Mouse (Mus musculus) forebrain, postnatal 0 days (tissue): ENCODE data around the gene Kcnk6. TPM values are rescaled to one million over a fixed set of nuclear protein-coding genes. Genes with fewer than 3 reads are reported as not detected.
"Not testable (repeated sequence)": the region's sequence is repeated elsewhere in the genome, so short reads cannot be mapped to it uniquely, and the experiment has no call there.

ENCODE experiments used
- ATAC-seq: fragments of 200-750 bp; cut with Nextera tagmentation; 2 replicates; pipeline ENCODE4 v1.8.0; 2017; ENCODE audit warnings: mild to moderate bottlenecking, moderate library complexity
- DNase-seq: peaks from one replicate; pipeline ENCODE4 v3.0.0-alpha.2; 2015
- H3K27ac ChIP-seq: fragments of 300-500 bp; sonication (generic); 2 replicates; pipeline ENCODE4 v1.5.1; 2014; ENCODE audit warnings: low read depth, mild to moderate bottlenecking, antibody characterized with exemption, low read length, moderate library complexity, mixed read lengths
- H3K27me3 ChIP-seq: fragments of 300-500 bp; sonication (generic); 2 replicates; pipeline ENCODE4 v1.6.1; 2014; ENCODE audit warnings: mild to moderate bottlenecking, low read length, mixed read lengths; ENCODE audit not compliant: insufficient read depth
- H3K36me3 ChIP-seq: fragments of 300-500 bp; sonication (generic); 2 replicates; pipeline ENCODE4 v1.6.1; 2014; ENCODE audit warnings: mild to moderate bottlenecking, moderate library complexity; ENCODE audit not compliant: insufficient read depth
- H3K4me1 ChIP-seq: fragments of 300-500 bp; sonication (generic); 2 replicates; pipeline ENCODE4 v1.6.1; 2014; ENCODE audit warnings: antibody characterized with exemption; ENCODE audit not compliant: insufficient read depth
- H3K4me2 ChIP-seq: fragments of 300-500 bp; sonication (generic); 2 replicates; pipeline ENCODE4 v1.6.1; 2014; ENCODE audit warnings: low read depth, mild to moderate bottlenecking, moderate library complexity
- H3K4me3 ChIP-seq: fragments of 300-500 bp; sonication (generic); 2 replicates; pipeline ENCODE4 v1.5.1; 2014; ENCODE audit warnings: low read depth, low read length, mixed read lengths
- H3K9ac ChIP-seq: fragments of 300-500 bp; sonication (generic); 2 replicates; pipeline ENCODE4 v1.6.1; 2014; ENCODE audit warnings: mild to moderate bottlenecking
- H3K9me3 ChIP-seq: fragments of 300-500 bp; sonication (generic); 2 replicates; pipeline ENCODE4 v1.6.1; 2016; ENCODE audit warnings: low read length
- CTCF ChIP-seq: sonication (generic); IDR thresholded peaks from 2 replicates; pipeline ENCODE4 v1.5.1; 2016; ENCODE audit warnings: antibody characterized with exemption, control low read depth, low read depth
- WGBS: fragments of 180-500 bp; shearing (Covaris S2); extraction: QIAGEN DNeasy Blood & Tissue Kit; methylation state at CpG from one replicate; pipeline ENCODE4 v1.1.7; 2014; 5-methylcytosine and 5-hydroxymethylcytosine counted together
- polyA plus RNA-seq: library from polyadenylated mRNA; unstranded; fragments of >200 nt; fragmentation: Nextera tagmentation; extraction: Ambion mirVana; gene quantifications from 2 replicates; pipeline ENCODE4 v1.2.1, GENCODE M21; 2015
- total RNA-seq: library from RNA; depleted of rRNA; stranded (reverse); fragments of >200 nt; gene quantifications from 2 replicates; pipeline ENCODE4 v1.2.3, GENCODE M21; 2014

Gene Kcnk6
- total and polyA plus RNA-seq, 2 experiments from 2014 or later: 0.97 to 1.7 TPM

DNA sequence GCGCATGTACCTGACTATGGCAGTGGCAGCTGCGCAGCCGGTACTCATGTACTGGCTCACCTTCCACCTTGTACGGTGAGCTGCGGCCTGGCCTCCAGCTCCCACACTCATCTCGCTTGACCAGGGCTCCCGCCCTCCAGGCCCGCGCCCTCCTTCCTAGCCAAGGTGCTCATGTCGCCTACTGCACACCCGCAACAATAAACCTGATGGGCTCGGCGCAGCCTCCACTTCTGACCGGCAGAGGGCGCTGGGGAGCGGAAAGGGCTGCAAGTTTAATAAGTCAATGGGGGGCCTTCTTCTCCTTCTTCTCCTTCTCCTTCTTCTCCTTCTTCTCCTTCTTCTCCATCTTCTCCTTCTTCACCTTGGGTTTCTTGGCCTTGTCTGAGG, 15.0 kb upstream of the Kcnk6 start:
- DNase-seq (peak; percentile 77), ATAC-seq (peak; percentile 42; the same call in 1 of the 2 replicates)
- Histone ChIP-seq H3K27ac (no peak overlapping the region), H3K4me3 (no peak overlapping the region), H3K9me3 (no peaks in the 10 kb centered on the region), H3K4me2 (peak overlapping the region; percentile 22; the same call in 1 of the 2 replicates), H3K36me3 (peaks cover 14% of the 10 kb centered on the region; the same call in 1 of the 2 replicates), H3K4me1 (no peaks in the 10 kb centered on the region), H3K9ac (no peak overlapping the region), H3K27me3 (no peaks in the 10 kb centered on the region; the same call in 1 of the 2 replicates)
- peak; percentile 93 for TF ChIP-seq CTCF
- 26% methylated on average over 16 of the region's 16 CpGs for WGBS

DNA sequence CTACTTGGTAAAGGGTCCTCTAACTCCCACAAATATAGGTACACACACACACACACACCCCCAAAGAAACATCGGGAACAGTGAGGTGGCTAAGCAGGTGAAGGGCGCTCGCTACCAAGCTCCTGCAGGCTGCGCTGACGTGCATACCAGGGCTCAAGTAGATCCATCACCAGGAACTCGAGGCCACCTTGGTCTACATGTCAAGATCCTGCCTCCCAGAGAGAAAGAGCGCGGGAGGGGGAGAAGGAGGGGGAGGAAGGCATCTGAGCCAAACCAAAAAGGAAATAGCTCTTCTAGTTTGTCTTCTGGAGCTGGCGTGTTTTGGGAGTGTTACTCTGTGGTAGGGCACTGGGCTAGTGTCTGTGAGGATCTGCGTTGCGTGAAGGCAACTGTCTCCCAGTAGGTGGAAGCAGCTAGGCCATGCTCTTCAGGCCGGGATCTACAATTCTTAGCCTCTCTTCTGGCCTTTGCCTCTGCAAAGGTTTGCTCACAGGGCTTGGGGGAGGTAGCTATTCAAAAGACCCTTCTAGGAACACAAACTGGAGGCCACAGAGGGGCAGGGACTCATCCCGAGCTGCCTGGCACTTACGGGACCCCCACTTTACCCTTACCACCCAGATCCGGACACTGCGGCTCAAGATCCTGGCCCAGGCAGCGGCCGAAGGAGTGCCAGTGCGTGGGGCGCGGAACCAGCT, 14.5 kb upstream of the Kcnk6 start:
- no peak overlapping the region for H3K27ac ChIP-seq
- H3K4me3 ChIP-seq: no peak overlapping the region
- H3K27me3 ChIP-seq: no peaks in the 10 kb centered on the region; the same call in 1 of the 2 replicates
- no peak overlapping the region for H3K9ac ChIP-seq
- ATAC-seq (no peak), DNase-seq (no peak)
- TF ChIP-seq CTCF: no peak
- H3K4me2 ChIP-seq: no peak overlapping the region
- H3K36me3 ChIP-seq: peaks cover 14% of the 10 kb centered on the region; the same call in 1 of the 2 replicates
- WGBS: 85% methylated on average over 21 of the region's 21 CpGs
- no peaks in the 10 kb centered on the region for H3K9me3 ChIP-seq
- no peaks in the 10 kb centered on the region for H3K4me1 ChIP-seq

DNA sequence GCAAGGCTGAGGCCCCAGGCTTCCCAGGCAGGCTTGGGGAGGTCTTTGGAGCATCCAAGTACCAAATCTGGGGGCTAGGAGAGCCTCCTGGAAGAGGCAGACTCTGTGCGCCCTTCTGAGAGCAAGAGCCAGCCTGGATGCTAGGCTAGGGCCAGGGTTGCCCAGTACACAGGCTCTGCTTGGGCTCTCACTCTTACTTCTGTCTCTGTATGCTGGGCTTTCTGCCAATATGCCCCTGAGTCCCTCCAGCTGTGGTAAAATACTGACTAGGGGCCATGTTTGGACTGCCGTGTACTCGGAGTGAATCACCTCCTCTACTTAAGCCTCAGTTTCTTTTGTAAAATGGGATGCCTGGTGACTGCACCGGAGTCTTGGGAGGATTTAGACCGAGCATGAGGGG, 13.7 kb upstream of the Kcnk6 start:
- Histone ChIP-seq H3K36me3 (peaks cover 14% of the 10 kb centered on the region; the same call in 1 of the 2 replicates), H3K27ac (no peak overlapping the region), H3K9me3 (no peaks in the 10 kb centered on the region), H3K9ac (no peak overlapping the region), H3K4me3 (no peak overlapping the region), H3K27me3 (no peaks in the 10 kb centered on the region; the same call in 1 of the 2 replicates), H3K4me1 (no peaks in the 10 kb centered on the region), H3K4me2 (no peak overlapping the region)
- TF ChIP-seq CTCF: no peak
- ATAC-seq: no peak
- 76% methylated on average over 5 of the region's 5 CpGs for WGBS
- DNase-seq: no peak

DNA sequence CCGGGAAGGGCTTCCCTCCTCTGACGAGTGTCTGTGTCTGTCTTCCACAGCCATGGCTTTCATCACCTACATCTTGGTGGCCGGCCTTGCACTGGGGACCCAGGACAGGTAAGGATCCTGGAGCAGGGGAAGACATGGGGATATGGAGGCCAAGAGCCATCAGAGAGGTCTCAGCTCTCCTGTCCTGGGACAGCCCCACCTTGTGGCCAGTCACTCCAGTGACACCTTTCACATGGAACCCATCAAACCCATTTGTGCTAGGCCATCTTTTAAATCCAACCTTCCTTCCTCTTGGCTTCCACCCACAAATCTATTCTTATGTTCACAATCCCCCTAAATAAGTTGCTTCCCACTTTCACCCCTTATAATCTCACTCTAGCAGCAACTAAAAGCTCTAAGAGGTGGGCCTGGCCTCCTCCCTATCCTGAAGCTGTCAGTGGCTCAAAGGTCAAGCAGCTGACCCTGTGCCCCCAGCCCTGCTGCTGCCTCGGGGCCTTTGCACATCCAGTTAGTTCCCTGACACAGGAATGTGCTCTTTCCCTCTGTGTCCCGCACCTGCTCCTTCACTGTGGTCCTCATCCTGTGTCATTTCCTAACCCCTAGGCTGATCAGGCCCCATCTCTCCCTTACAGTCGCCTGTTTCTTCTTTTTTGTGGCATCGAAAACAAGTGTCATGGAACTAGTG, 12.6 kb upstream of the Kcnk6 start:
- H3K4me1 ChIP-seq: no peaks in the 10 kb centered on the region
- no peak for DNase-seq

DNA sequence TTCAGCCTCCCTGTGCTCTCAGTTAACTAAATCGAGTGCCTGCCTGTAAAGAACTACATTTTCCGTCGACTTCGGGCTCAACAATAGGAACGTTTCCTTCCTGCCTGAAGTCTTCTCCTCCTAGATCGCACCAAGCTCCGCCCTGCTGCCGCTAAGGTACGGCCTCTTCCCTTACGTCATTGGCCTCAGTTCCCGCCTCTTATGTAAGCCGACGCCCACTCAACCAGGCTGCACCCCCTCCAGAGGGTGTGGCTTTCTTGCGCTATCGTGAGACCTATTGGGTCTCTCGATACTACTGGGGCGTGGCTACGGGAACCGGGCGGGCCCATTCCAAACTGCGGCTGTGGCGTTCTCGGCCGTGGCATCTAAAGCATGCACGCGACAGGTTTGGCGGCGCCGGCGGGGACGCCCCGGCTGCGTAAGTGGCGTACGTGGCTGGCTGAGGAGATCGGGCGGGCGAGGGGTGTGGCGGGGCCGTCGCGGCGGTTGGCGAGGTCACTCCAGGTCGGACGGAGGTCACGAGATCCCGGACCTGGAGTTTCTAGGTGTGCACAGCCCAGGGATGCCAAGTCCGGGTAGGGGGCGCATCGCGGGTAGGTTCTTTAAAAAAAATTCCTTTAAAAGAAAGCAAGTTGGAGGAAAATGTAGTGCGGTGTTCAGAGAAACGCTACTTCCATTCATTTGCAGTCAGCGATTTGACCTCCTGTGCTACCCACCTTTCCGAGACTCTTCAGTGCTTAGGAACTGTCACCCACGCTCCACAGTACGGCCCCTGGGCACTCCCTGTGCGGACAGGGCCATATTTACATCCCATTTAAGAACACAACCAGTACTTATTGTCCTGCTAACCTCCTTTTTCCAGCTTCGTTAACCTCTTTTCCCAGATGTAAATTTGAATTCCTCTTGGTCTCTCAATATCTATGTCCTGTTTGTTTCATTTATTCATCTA, 6.0 kb upstream of the Kcnk6 start, which contains the start of gene Yif1b:
TSS of gene Yif1b (plus strand) at position 311 of the 949 bp plus-strand sequence.
- Histone ChIP-seq H3K9ac (peak within 1 kb of the TSS; percentile 66), H3K9me3 (no peaks in the 10 kb centered on the region), H3K36me3 (no peaks in the 10 kb centered on the region), H3K27me3 (0 out of 2 replicates have a peak, but pooled peaks cover under 1% of the 10 kb centered on the region), H3K4me2 (peak within 1 kb of the TSS; percentile 78), H3K4me1 (0 out of 2 replicates have a peak, but pooled peaks cover 3% of the 10 kb centered on the region), H3K27ac (peak within 1 kb of the TSS; percentile 74), H3K4me3 (peak within 1 kb of the TSS; percentile 67)
- ATAC-seq (peak; percentile 99), DNase-seq (peak; percentile 99)
- TF ChIP-seq CTCF: no peak; the same call in 1 of the 2 replicates
- WGBS: 2% methylated on average over 60 of the region's 60 CpGs

More for the DNA sequence above, 12.6 kb upstream of the Kcnk6 start:
- Histone ChIP-seq H3K4me3 (no peak overlapping the region), H3K4me2 (no peak overlapping the region), H3K9me3 (no peaks in the 10 kb centered on the region), H3K27ac (no peak overlapping the region), H3K27me3 (no peaks in the 10 kb centered on the region; the same call in 1 of the 2 replicates), H3K36me3 (peaks cover 14% of the 10 kb centered on the region; the same call in 1 of the 2 replicates), H3K9ac (no peak overlapping the region)
- peak; percentile 48 for TF ChIP-seq CTCF
- no peak for ATAC-seq
- 94% methylated on average over 7 of the region's 7 CpGs for WGBS

DNA sequence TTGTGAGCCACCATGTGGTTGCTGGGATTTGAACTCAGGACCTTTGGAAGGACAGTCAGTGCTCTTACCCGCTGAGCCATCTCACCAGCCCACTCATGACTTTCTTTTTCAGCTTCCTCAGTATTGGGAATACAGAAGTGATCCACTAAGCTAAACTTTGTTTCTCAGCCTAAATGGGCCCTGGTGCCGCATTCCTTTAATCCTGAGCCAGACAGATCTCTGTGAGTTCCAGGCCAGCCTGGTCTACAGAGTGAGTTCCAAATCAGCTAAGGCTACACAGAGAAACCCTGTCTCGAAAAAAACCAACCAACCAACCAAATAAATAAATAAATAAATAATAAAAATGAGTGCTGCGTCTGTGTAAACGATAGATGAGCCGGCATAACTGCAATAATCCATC, 5.3 kb upstream of the Kcnk6 start:
- peak overlapping the region; percentile 78 for H3K4me2 ChIP-seq
- H3K27ac ChIP-seq: peak overlapping the region; percentile 74
- ATAC-seq, H3K9me3 ChIP-seq, H3K27me3 ChIP-seq, H3K4me1 ChIP-seq, DNase-seq, H3K36me3 ChIP-seq: not testable (repeated sequence)
- H3K4me3 ChIP-seq: peak overlapping the region; percentile 67
- WGBS: 31% methylated on average over 6 of the region's 6 CpGs
- peak overlapping the region; percentile 66 for H3K9ac ChIP-seq
